Mouse (Mus musculus): ENCODE results near the gene Flt3l. TPM values are rescaled to one million over a fixed set of nuclear protein-coding genes. Genes with fewer than 3 reads are reported as not detected.

Gene Flt3l
- total RNA-seq (2023) = 10 to 100 TPM; 23.6 to 24.1 TPM

GRCm38 (mm10) chr7:45135993-45136567 lies at the start of gene Flt3l, which contains the start of gene Gm45713:
Gene Flt3l (minus strand): TSS chr7:45136432.
Gene Gm45713 (minus strand): TSS chr7:45136231.

GRCm38 (mm10) chr7:45180896-45181477 lies 44.8 kb upstream of the Flt3l start, which contains the start of gene Pth2:
Gene Pth2 (plus strand): TSS chr7:45180995.

GRCm38 (mm10) chr7:45179469-45179868 lies 43.2 kb upstream of the Flt3l start, which contains the start of gene Gfy:
Gene Gfy (minus strand): TSS chr7:45179569.

GRCm38 (mm10) chr7:45163735-45164490 lies 27.7 kb upstream of the Flt3l start, which contains the start of gene Slc17a7:
Gene Slc17a7 (plus strand): TSS chr7:45163949.

GRCm38 (mm10) chr7:45154096-45154992 lies 18.1 kb upstream of the Flt3l start, which contains the start of the genes Pih1d1 and Aldh16a1:
Gene Pih1d1 (plus strand): TSS chr7:45154303.
Gene Aldh16a1 (minus strand): TSS chr7:45154584.

GRCm38 (mm10) chr7:45128624-45129246 lies 7.5 kb downstream of the Flt3l start, which contains the start of gene Rpl13a:
Gene Rpl13a (minus strand): TSS chr7:45128761.

GRCm38 (mm10) chr7:45124224-45125143 lies 11.7 kb downstream of the Flt3l start, which contains the start of gene Rps11:
Gene Rps11 (minus strand): TSS chr7:45124439.

GRCm38 (mm10) chr7:45103652-45104180 lies 32.5 kb downstream of the Flt3l start, which contains the start of gene Fcgrt:
Gene Fcgrt (minus strand): TSS chr7:45103851.

GRCm38 (mm10) chr7:45092048-45092447 lies 44.2 kb downstream of the Flt3l start, which contains the start of gene Rcn3:
Gene Rcn3 (minus strand): TSS chr7:45092221.

Other genes with a start within 250 kb of the Flt3l start
- gene Med25, start 243.7 kb downstream of the Flt3l start, total RNA-seq (2023) = 10 to 100 TPM; 36.9 to 38.1 TPM
- gene Fuz, start 240.4 kb downstream of the Flt3l start, total RNA-seq (2023) = 1 to 10 TPM; 4.6 to 6.1 TPM
- 10 to 100 TPM; 61.7 to 69.2 TPM for gene Ap2a1, start 206.9 kb downstream of the Flt3l start, total RNA-seq (2023)
- gene Tsks, start 193.2 kb downstream of the Flt3l start, total RNA-seq (2023) = not detected
- under 1 TPM; 0.33 to 0.53 TPM for gene Cpt1c, start 161.6 kb downstream of the Flt3l start, total RNA-seq (2023)
- gene Prmt1, start 149.9 kb downstream of the Flt3l start, total RNA-seq (2023) = 10 to 100 TPM; 79.2 to 80.4 TPM
- gene Irf3, start 138.8 kb downstream of the Flt3l start, total RNA-seq (2023) = 10 to 100 TPM; 55.8 to 60.1 TPM
- 10 to 100 TPM in 1 of 2 experiments, 1 to 10 TPM in 1; 9.3 to 14.3 TPM for gene Bcl2l12, start 137.7 kb downstream of the Flt3l start, total RNA-seq (2023)
- 10 to 100 TPM; 57.7 to 58.5 TPM for gene Scaf1, start 120.1 kb downstream of the Flt3l start, total RNA-seq (2023)
- gene Rras, start 118.5 kb downstream of the Flt3l start, total RNA-seq (2023) = 10 to 100 TPM; 13.6 to 16.8 TPM
- 10 to 100 TPM; 22.7 to 23.8 TPM for gene Prr12, start 83.6 kb downstream of the Flt3l start, total RNA-seq (2023)
- 10 to 100 TPM; 31.4 to 34.3 TPM for gene Nosip, start 74.0 kb downstream of the Flt3l start, total RNA-seq (2023)
- 10 to 100 TPM; 14.5 to 15.6 TPM for gene Prrg2, start 73.8 kb downstream of the Flt3l start, total RNA-seq (2023)
- gene Rcn3, start 44.2 kb downstream of the Flt3l start, total RNA-seq (2023) = 1 to 10 TPM in 1 of 2 experiments, under 1 TPM in 1; 0.79 to 2.8 TPM
- 10 to 100 TPM; 15.6 to 23.0 TPM for gene Fcgrt, start 32.6 kb downstream of the Flt3l start, total RNA-seq (2023)
- gene Rps11, start 12.0 kb downstream of the Flt3l start, total RNA-seq (2023) = 1,000 to 10,000 TPM in 1 of 2 experiments, 100 to 1,000 TPM in 1; 885 to 1,040 TPM
- gene Rpl13a, start 7.7 kb downstream of the Flt3l start, total RNA-seq (2023) = 1,000 to 10,000 TPM; 1,010 to 1,095 TPM
- gene Gm45713, start 201 bp downstream of the Flt3l start, total RNA-seq (2023) = not detected
- 10 to 100 TPM; 40.2 to 48.4 TPM for gene Pih1d1, start 17.9 kb upstream of the Flt3l start, total RNA-seq (2023)
- 100 to 1,000 TPM in 1 of 2 experiments, 10 to 100 TPM in 1; 79.9 to 118 TPM for gene Aldh16a1, start 18.2 kb upstream of the Flt3l start, total RNA-seq (2023)
- gene Slc17a7, start 27.5 kb upstream of the Flt3l start, total RNA-seq (2023) = not detected
- not detected for gene Gfy, start 43.1 kb upstream of the Flt3l start, total RNA-seq (2023)
- gene Pth2, start 44.6 kb upstream of the Flt3l start, total RNA-seq (2023) = not detected
- under 1 TPM in 1 of 2 experiments, not detected in 1; 0.20 TPM for gene Ccdc155, start 68.5 kb upstream of the Flt3l start, total RNA-seq (2023)
- gene Dkkl1, start 75.7 kb upstream of the Flt3l start, total RNA-seq (2023) = under 1 TPM; 0.58 to 0.95 TPM
- not detected for gene Tead2, start 79.3 kb upstream of the Flt3l start, total RNA-seq (2023)
- gene Cd37, start 102.7 kb upstream of the Flt3l start, total RNA-seq (2023) = 100 to 1,000 TPM; 351 to 377 TPM
- under 1 TPM; 0.31 to 0.78 TPM for gene Slc6a16, start 104.7 kb upstream of the Flt3l start, total RNA-seq (2023)
- gene Slc6a21, start 141.1 kb upstream of the Flt3l start, total RNA-seq (2023) = under 1 TPM in 1 of 2 experiments, not detected in 1; 0.33 TPM
- 1 to 10 TPM; 3.5 to 4.6 TPM for gene Trpm4, start 197.3 kb upstream of the Flt3l start, total RNA-seq (2023)
- not detected for gene Hrc, start 198.9 kb upstream of the Flt3l start, total RNA-seq (2023)
- not detected for gene Ppfia3, start 230.6 kb upstream of the Flt3l start, total RNA-seq (2023)
- gene Lin7b, start 234.2 kb upstream of the Flt3l start, total RNA-seq (2023) = not detected